Mouse (Mus musculus) liver, embryonic 14.5 days (tissue): ENCODE data around the gene Gen1.

Experiments
- CTCF ChIP-seq: IDR thresholded peaks from 2 replicates; pipeline ENCODE4 v1.5.1; 2016; ENCODE audit warnings: antibody characterized with exemption, low read depth, control low read depth
- EP300 ChIP-seq: IDR thresholded peaks from 2 replicates; pipeline ENCODE4 v1.6.1; 2016; ENCODE audit warnings: antibody characterized with exemption, low read depth

DNA sequence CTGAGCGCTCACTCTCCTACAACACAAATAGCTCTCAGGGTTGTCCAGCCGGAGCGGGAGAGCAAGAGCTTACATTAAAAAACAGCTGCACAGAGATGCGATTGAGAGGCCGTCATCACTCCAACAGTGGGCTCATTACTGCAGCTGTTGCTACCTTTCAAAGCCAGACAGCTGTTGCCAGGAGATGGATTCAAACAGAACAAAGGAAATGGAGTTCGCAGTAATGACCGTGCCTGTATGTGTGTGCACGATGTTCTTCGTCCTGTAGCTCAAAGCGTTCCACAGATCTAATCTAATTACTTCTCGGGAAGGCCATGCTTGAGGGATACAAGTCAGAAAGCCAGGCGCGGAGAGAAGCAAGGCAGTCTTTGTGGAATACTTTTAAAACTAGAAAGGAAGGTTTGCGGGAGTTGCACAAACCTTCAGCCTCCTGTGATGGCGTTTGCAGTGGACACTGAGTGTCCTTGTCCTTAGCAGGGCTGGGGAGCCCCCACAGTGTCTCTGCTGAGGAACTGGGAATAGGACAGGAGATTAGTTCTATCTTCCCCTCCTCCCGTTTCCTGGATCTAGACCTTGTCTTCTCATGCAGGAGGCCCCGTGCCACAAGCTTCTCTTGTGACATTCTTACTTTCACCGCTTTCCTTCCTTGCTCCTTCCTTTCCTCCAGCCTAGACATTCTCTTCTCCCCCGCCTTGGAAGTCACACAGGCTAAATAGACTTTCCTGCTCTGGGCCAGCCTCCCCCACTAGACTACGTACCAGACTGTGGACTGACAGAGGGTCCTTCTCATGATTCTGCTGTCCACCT lies 43.9 kb downstream of the Gen1 start:
- TF ChIP-seq CTCF (no peak), EP300 (no peak)
